Mouse (Mus musculus): ENCODE data around the gene Gm26897. TPM values are rescaled to one million over a fixed set of nuclear protein-coding genes. Genes with fewer than 3 reads are reported as not detected.

The Gm26897 gene
- polyA plus RNA-seq, 1 experiment from 2014 or later = not detected

DNA sequence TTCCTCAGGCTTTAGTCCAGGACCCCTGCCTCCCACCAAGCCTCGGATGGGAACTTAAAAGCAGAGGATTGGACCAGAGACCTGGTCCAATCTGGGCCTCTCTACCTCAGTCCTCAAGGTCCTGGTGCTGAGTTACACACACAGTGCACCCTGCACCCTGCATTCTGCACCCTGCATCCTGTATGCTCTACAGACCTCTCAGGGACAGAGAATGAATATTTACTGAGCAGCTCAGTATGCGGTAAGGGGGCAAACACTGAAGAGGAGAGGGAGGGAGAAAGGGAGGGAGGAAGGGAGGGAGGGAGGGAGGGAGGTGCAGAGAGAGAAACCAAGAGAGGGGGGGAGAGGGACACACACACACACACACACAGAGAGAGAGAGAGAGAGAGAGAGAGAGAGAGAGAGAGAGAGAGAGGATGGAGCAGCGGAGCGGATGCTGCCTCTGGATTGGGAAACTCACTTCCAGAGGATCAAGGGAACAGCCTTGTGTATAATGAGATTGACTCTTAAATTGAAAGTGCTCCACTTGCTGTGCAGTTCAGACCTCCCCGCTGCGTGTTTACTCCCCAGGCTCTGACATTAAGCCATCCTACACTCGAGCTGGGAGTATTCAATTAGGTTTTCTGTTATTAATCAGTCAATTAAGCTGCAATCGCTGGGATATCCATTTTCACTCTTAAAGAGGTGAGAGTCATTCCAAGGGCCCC is 24.4 kb upstream of the Gm26897 start:
- Histone ChIP-seq H3K4me3 (ENCODE audit: low read depth, low read length) (no peak overlapping the region), H3K4me1 (ENCODE audit: control insufficient read depth, insufficient read depth, low read length) (no peaks in the 10 kb centered on the region), H3K9me3 (replicated peaks; ENCODE audit: control insufficient read depth, low read length) (0 out of 2 replicates have a peak, but pooled peaks cover 2% of the 10 kb centered on the region), H3K9ac (ENCODE audit: low read depth, low read length) (no peak overlapping the region), H3K27me3 (ENCODE audit: control insufficient read depth, insufficient read depth, low read length) (peaks cover 7% of the 10 kb centered on the region; the same call in 1 of the 2 replicates), H3K36me3 (ENCODE audit: control insufficient read depth, insufficient read depth, low read length) (no peaks in the 10 kb centered on the region), H3K4me2 (no peak overlapping the region), H3K27ac (ENCODE audit: low read depth, low read length) (no peak overlapping the region)
- WGBS (ENCODE audit: insufficient replicate concordance) = 50% methylated on average over 8 of the region's 8 CpGs
- ATAC-seq (replicated peaks; ENCODE audit: insufficient number of reproducible peaks, low FRiP score, low TSS enrichment) = no peak

DNA sequence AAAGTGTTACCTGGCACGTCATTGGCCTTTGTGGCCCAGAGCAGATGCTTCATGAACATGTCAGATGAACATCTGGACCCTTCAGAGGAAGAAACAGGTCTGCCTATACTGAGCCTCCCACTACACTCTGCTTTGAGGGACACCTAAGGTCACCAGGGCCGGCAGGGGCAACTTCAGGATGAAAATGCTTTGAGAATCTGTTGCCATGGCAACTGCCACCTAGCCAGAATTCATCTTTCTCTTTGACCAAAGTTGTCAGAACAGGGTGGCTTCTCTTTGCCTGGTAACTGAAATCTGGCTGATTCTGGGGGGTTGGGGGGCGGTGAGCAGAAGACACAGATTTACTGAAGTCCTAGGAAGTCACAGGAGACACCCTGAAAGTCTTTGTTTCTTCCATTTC is 14.7 kb upstream of the Gm26897 start:
- Histone ChIP-seq H3K9ac (ENCODE audit: low read depth, low read length) (no peak overlapping the region), H3K4me3 (ENCODE audit: low read depth, low read length) (no peak overlapping the region), H3K4me2 (no peak overlapping the region), H3K9me3 (replicated peaks; ENCODE audit: control insufficient read depth, low read length) (no peaks in the 10 kb centered on the region), H3K4me1 (ENCODE audit: control insufficient read depth, insufficient read depth, low read length) (peaks cover 3% of the 10 kb centered on the region; the same call in 1 of the 2 replicates), H3K27ac (ENCODE audit: low read depth, low read length) (no peak overlapping the region), H3K36me3 (ENCODE audit: control insufficient read depth, insufficient read depth, low read length) (no peaks in the 10 kb centered on the region), H3K27me3 (ENCODE audit: control insufficient read depth, insufficient read depth, low read length) (0 out of 2 replicates have a peak, but pooled peaks cover 4% of the 10 kb centered on the region)
- WGBS (ENCODE audit: insufficient replicate concordance) = 70% methylated on average over 3 of the region's 3 CpGs
- no peak for ATAC-seq (replicated peaks; ENCODE audit: insufficient number of reproducible peaks, low FRiP score, low TSS enrichment)

DNA sequence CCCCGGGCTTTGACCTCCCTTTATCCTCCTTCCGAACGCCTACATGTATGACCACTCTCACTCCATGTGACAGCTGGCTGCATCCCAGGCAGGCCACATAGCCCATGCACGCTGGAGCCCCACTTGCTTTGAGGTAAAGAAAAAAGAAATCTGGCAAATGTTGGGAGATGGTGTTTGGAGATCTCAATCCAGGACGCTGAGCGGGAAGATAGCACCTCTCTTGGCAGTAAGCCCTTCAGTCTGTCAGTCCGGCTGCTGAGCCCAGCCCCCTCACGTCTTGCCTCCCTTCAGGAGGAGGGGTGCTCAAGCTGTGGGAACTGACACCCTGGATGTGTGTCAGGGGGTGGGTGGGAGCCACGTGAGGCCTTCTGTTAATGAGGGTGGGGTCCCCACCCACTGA is 13.0 kb upstream of the Gm26897 start:
- no peaks in the 10 kb centered on the region for H3K36me3 ChIP-seq (ENCODE audit: control insufficient read depth, insufficient read depth, low read length)
- no peak overlapping the region for H3K4me3 ChIP-seq (ENCODE audit: low read depth, low read length)
- ATAC-seq (replicated peaks; ENCODE audit: insufficient number of reproducible peaks, low FRiP score, low TSS enrichment) = no peak

GRCm38 (mm10) chr5:111724713-111725112 is 9.0 kb upstream of the Gm26897 start:
- ATAC-seq (replicated peaks; ENCODE audit: insufficient number of reproducible peaks, low FRiP score, low TSS enrichment) = no peak
- peaks cover 13% of the 10 kb centered on the region for H3K4me1 ChIP-seq (ENCODE audit: control insufficient read depth, insufficient read depth, low read length)
- 59% methylated on average over 10 of the region's 10 CpGs for WGBS (ENCODE audit: insufficient replicate concordance)
- no peaks in the 10 kb centered on the region for H3K36me3 ChIP-seq (ENCODE audit: control insufficient read depth, insufficient read depth, low read length)
- H3K4me2 ChIP-seq = no peak overlapping the region
- H3K9me3 ChIP-seq (replicated peaks; ENCODE audit: control insufficient read depth, low read length) = no peaks in the 10 kb centered on the region
- no peak overlapping the region for H3K27ac ChIP-seq (ENCODE audit: low read depth, low read length)
- no peak overlapping the region for H3K9ac ChIP-seq (ENCODE audit: low read depth, low read length)
- H3K27me3 ChIP-seq (ENCODE audit: control insufficient read depth, insufficient read depth, low read length) = no peaks in the 10 kb centered on the region
- no peak overlapping the region for H3K4me3 ChIP-seq (ENCODE audit: low read depth, low read length)

More for the DNA sequence above, 13.0 kb upstream of the Gm26897 start:
- Histone ChIP-seq H3K27me3 (ENCODE audit: control insufficient read depth, insufficient read depth, low read length) (0 out of 2 replicates have a peak, but pooled peaks cover 4% of the 10 kb centered on the region), H3K4me1 (ENCODE audit: control insufficient read depth, insufficient read depth, low read length) (peaks cover 9% of the 10 kb centered on the region), H3K9ac (ENCODE audit: low read depth, low read length) (no peak overlapping the region), H3K27ac (ENCODE audit: low read depth, low read length) (no peak overlapping the region), H3K4me2 (no peak overlapping the region), H3K9me3 (replicated peaks; ENCODE audit: control insufficient read depth, low read length) (no peaks in the 10 kb centered on the region)
- 49% methylated on average over 9 of the region's 9 CpGs for WGBS (ENCODE audit: insufficient replicate concordance)

DNA sequence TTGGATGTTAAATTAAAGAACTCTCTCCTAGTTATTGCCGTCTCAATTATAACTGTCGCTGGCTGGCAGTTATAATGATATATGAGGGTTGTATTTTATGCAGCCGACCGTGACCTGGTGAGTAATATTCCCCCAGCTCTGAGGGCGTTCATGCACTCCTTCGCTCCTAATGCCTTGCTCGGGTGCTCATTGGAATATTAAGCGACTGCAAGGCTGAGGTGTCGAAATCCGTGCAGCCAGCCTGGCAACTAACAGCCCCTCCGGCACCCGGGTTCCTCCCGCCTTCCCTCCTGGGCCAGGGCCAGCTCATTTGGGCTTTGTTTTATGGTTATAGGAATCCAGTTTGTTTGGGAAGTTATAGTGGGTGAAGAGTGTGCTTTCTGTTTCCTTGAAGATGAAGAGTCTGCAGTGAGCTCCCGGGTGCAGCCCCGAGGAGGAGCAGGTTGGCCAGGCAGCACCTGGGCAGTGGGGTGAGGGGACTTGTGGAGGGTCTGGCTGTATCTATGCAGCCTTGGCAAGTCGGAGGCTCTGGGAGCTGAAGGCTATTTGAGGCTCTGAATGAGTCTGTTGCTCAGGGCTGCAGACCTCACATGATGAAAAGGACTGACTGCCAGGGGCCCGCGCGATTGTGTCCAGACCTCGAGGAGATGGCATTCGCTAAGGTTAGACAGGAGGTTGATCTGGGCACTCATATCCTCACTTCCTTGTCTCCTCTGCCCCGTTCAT is 8.4 kb upstream of the Gm26897 start:
- no peak overlapping the region for H3K9ac ChIP-seq (ENCODE audit: low read depth, low read length)
- H3K36me3 ChIP-seq (ENCODE audit: control insufficient read depth, insufficient read depth, low read length) = no peaks in the 10 kb centered on the region
- no peaks in the 10 kb centered on the region for H3K27me3 ChIP-seq (ENCODE audit: control insufficient read depth, insufficient read depth, low read length)
- H3K4me1 ChIP-seq (ENCODE audit: control insufficient read depth, insufficient read depth, low read length) = peaks cover 13% of the 10 kb centered on the region
- H3K4me2 ChIP-seq = no peak overlapping the region
- WGBS (ENCODE audit: insufficient replicate concordance) = 52% methylated on average over 22 of the region's 22 CpGs
- H3K9me3 ChIP-seq (replicated peaks; ENCODE audit: control insufficient read depth, low read length) = no peaks in the 10 kb centered on the region
- no peak for ATAC-seq (replicated peaks; ENCODE audit: insufficient number of reproducible peaks, low FRiP score, low TSS enrichment)
- H3K27ac ChIP-seq (ENCODE audit: low read depth, low read length) = 0 out of 2 replicates have a peak overlapping the region, but pooled peaks have one; percentile 17
- no peak overlapping the region for H3K4me3 ChIP-seq (ENCODE audit: low read depth, low read length)

- Histone ChIP-seq H3K4me2 (no peak overlapping the region), H3K9ac (ENCODE audit: low read depth, low read length) (no peak overlapping the region), H3K4me1 (ENCODE audit: control insufficient read depth, insufficient read depth, low read length) (peaks cover 10% of the 10 kb centered on the region; the same call in 1 of the 2 replicates), H3K27ac (ENCODE audit: low read depth, low read length) (no peak overlapping the region), H3K4me3 (ENCODE audit: low read depth, low read length) (no peak overlapping the region), H3K9me3 (replicated peaks; ENCODE audit: control insufficient read depth, low read length) (no peaks in the 10 kb centered on the region), H3K36me3 (ENCODE audit: control insufficient read depth, insufficient read depth, low read length) (no peaks in the 10 kb centered on the region), H3K27me3 (ENCODE audit: control insufficient read depth, insufficient read depth, low read length) (no peaks in the 10 kb centered on the region)
- WGBS (ENCODE audit: insufficient replicate concordance) = 70% methylated on average over 4 of the region's 4 CpGs
- no peak for ATAC-seq (replicated peaks; ENCODE audit: insufficient number of reproducible peaks, low FRiP score, low TSS enrichment)
Observed at GRCm38 (mm10) chr5:111728411-111728810, 5.3 kb upstream of the Gm26897 start.

- H3K27ac ChIP-seq (ENCODE audit: low read depth, low read length) = no peak overlapping the region
- 31% methylated on average over 16 of the region's 16 CpGs for WGBS (ENCODE audit: insufficient replicate concordance)
- ATAC-seq (replicated peaks; ENCODE audit: insufficient number of reproducible peaks, low FRiP score, low TSS enrichment) = no peak
Observed at GRCm38 (mm10) chr5:111730560-111731167, 3.1 kb upstream of the Gm26897 start.

GRCm38 (mm10) chr5:111732194-111732593 is 1.5 kb upstream of the Gm26897 start:
- Histone ChIP-seq H3K4me1 (ENCODE audit: control insufficient read depth, insufficient read depth, low read length) (no peaks in the 10 kb centered on the region), H3K4me3 (ENCODE audit: low read depth, low read length) (no peak overlapping the region), H3K9me3 (replicated peaks; ENCODE audit: control insufficient read depth, low read length) (no peaks in the 10 kb centered on the region), H3K27ac (ENCODE audit: low read depth, low read length) (no peak overlapping the region), H3K27me3 (ENCODE audit: control insufficient read depth, insufficient read depth, low read length) (no peaks in the 10 kb centered on the region), H3K9ac (ENCODE audit: low read depth, low read length) (no peak overlapping the region), H3K4me2 (no peak overlapping the region), H3K36me3 (ENCODE audit: control insufficient read depth, insufficient read depth, low read length) (no peaks in the 10 kb centered on the region)
- ATAC-seq (replicated peaks; ENCODE audit: insufficient number of reproducible peaks, low FRiP score, low TSS enrichment) = no peak
- 65% methylated on average over 2 of the region's 2 CpGs for WGBS (ENCODE audit: insufficient replicate concordance)

More at GRCm38 (mm10) chr5:111730560-111731167, 3.1 kb upstream of the Gm26897 start:
- Histone ChIP-seq H3K4me2 (no peak overlapping the region), H3K9ac (ENCODE audit: low read depth, low read length) (no peak overlapping the region), H3K36me3 (ENCODE audit: control insufficient read depth, insufficient read depth, low read length) (no peaks in the 10 kb centered on the region), H3K4me1 (ENCODE audit: control insufficient read depth, insufficient read depth, low read length) (peaks cover 4% of the 10 kb centered on the region; the same call in 1 of the 2 replicates), H3K27me3 (ENCODE audit: control insufficient read depth, insufficient read depth, low read length) (no peaks in the 10 kb centered on the region), H3K9me3 (replicated peaks; ENCODE audit: control insufficient read depth, low read length) (no peaks in the 10 kb centered on the region), H3K4me3 (ENCODE audit: low read depth, low read length) (no peak overlapping the region)
